27 mouse cellular contexts compared by ENCODE assay signal in the genomic region with DNA sequence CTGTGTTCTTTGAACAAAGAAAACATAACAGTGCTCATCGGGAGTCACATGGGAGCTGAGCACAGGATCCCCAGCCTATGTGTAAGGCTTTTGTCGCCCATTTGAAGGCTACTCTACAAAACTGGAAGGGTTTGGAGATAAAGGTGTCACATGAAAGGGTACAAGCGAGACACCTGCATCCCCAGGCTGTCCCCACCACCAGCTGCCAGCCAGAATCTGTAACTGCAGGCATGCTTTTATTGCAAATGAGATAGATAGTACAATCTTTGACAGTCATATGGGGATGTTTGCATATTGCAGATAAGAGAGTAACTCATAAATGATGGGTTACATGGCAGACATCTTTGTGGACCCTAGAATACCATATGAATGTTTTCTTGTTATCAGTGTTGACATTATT. TPM values are rescaled to one million over a fixed set of nuclear protein-coding genes. Genes with fewer than 3 reads are reported as not detected.
DNase-seq lines count a peak whose midpoint lies in the region; ATAC-seq and TF ChIP-seq lines count a peak whose summit lies in the region.
"Had no signal": no experiment of that assay in that cellular context is flagged by ENCODE, and none has a peak within 500 bp of the region (broad histone marks: within the 10 kb centered on the region; RNA-seq: fewer than 3 reads in every experiment).

No protein-coding gene starts in this region.

- peak overlapping the region; percentile 18; the same call in 1 of the 2 replicates for H3K4me2 ChIP-seq in liver, embryonic 15.5 days
- H3K4me2 ChIP-seq: embryonic facial prominence, embryonic 12.5 days; heart, embryonic 13.5 days; hindbrain, embryonic 14.5 days had no signal

- no peak overlapping the region for H3K27ac ChIP-seq in MEL (ENCODE audit: control insufficient read depth, low read depth, low read length)
- no peak overlapping the region; the same call in 1 of the 2 replicates for H3K27ac ChIP-seq in liver, embryonic 15.5 days (replicated peaks)
- H3K27ac ChIP-seq: embryonic facial prominence, embryonic 12.5 days; heart, embryonic 13.5 days; hindbrain, embryonic 14.5 days; stomach, postnatal 0 days had no signal

- no peak for TF ChIP-seq CTCF in MEL (IDR thresholded peaks at IDR 0.05 in 2 of 3, conservative IDR thresholded peaks at IDR 0.05 in 1 of 3; ENCODE audit: control insufficient read depth in 1 of 3, insufficient read depth in 1 of 3, low read depth in 2 of 3, low read length in 3 of 3, poor library complexity in 1 of 3, severe bottlenecking in 1 of 3)

- ATAC-seq in erythroid progenitor cell, adult 5-6 weeks (replicated peaks; ENCODE audit: low FRiP score, poor library complexity, severe bottlenecking), result 0 out of 2 replicates have a peak, but pooled peaks have one; percentile 25
- ATAC-seq in liver, embryonic 15.5 days (ENCODE audit: insufficient read depth), result peak; percentile 79
- ATAC-seq: activated CD4-positive, CD25-positive, alpha-beta regulatory T cell, adult 4 months; forebrain, postnatal 0 days had no signal

- H3K9ac ChIP-seq in MEL (ENCODE audit: control insufficient read depth, low read depth, low read length, poor library complexity, severe bottlenecking), result no peak overlapping the region
- H3K9ac ChIP-seq in liver, embryonic 15.5 days, result no peak overlapping the region
- H3K9ac ChIP-seq: embryonic facial prominence, embryonic 12.5 days; forebrain, postnatal 0 days; heart, embryonic 13.5 days; hindbrain, embryonic 14.5 days had no signal

- H3K27me3 ChIP-seq in MEL (ENCODE audit: control insufficient read depth in 1 of 2, insufficient read depth in 2 of 2, low read length in 2 of 2), result no peaks in the 10 kb centered on the region
- H3K27me3 ChIP-seq in liver, embryonic 15.5 days, result no peaks in the 10 kb centered on the region

- peaks cover 0 to 4% of the 10 kb centered on the region in 2 experiments; a peak in 2 of 4 replicates for H3K36me3 ChIP-seq in MEL (ENCODE audit: control insufficient read depth in 1 of 2, insufficient read depth in 2 of 2, low read length in 2 of 2)
- no peaks in the 10 kb centered on the region for H3K36me3 ChIP-seq in liver, embryonic 15.5 days (replicated peaks)
- H3K36me3 ChIP-seq: embryonic facial prominence, embryonic 12.5 days; heart, embryonic 13.5 days had no signal

- H3K4me1 ChIP-seq in MEL (ENCODE audit: control insufficient read depth in 1 of 2, insufficient read depth in 2 of 2, low read length in 2 of 2), result peaks cover 2 to 3% of the 10 kb centered on the region in 2 experiments; a peak in 1 of 4 replicates
- peaks cover 32% of the 10 kb centered on the region for H3K4me1 ChIP-seq in liver, embryonic 15.5 days (replicated peaks)
- H3K4me1 ChIP-seq: embryonic facial prominence, embryonic 12.5 days; heart, embryonic 13.5 days had no signal

- no peak for TF ChIP-seq POLR2A in MEL (IDR thresholded peaks at IDR 0.05; ENCODE audit: control insufficient read depth in 1 of 2, insufficient read depth in 1 of 2, low read depth in 1 of 2, low read length in 2 of 2, poor library complexity in 1 of 2)

- no peaks in the 10 kb centered on the region for H3K9me3 ChIP-seq in MEL (replicated peaks; ENCODE audit: insufficient read depth, low read length)
- H3K9me3 ChIP-seq in liver, embryonic 15.5 days (replicated peaks), result no peaks in the 10 kb centered on the region
- H3K9me3 ChIP-seq: embryonic facial prominence, embryonic 12.5 days; heart, embryonic 13.5 days had no signal

- DNase-seq in MEL (ENCODE audit: low read depth, low spot score) (peak; percentile 12), liver (peak; percentile 33)
- no peak for DNase-seq in adrenal gland, postnatal 14 days
- no peak for DNase-seq in ovary, postnatal 10 days (ENCODE audit: low spot score)
- no peak for DNase-seq in kidney, adult 18-20 months
- DNase-seq in right cerebral cortex, postnatal 10 days (ENCODE audit: low spot score in 2 of 2), result no peak
- DNase-seq: adrenal gland, adult 8-10 months; B cell, adult 2 months; cerebellum, adult 9-10 months; cerebellum, postnatal 36 days; embryo, embryonic 11 days; forebrain, postnatal 0 days; heart, postnatal 10 days; kidney, adult 9 months; kidney, postnatal 10 days; lung, postnatal 36 days; midbrain, embryonic 14.5 days; right cerebral cortex, adult 18-20 months; right cerebral cortex, postnatal 4 days had no signal

- H3K79me2 ChIP-seq in MEL (ENCODE audit: control insufficient read depth, insufficient read depth, low read length, poor library complexity), result no peaks in the 10 kb centered on the region

- 29% methylated on average over 3 of the region's 3 CpGs for WGBS in liver, embryonic 15.5 days (ENCODE audit: insufficient replicate concordance)

- TF ChIP-seq RAD21 in MEL (IDR thresholded peaks at IDR 0.05; ENCODE audit: low read depth, low read length), result no peak

- H3K4me3 ChIP-seq in MEL (ENCODE audit: control insufficient read depth in 1 of 2, insufficient read depth in 1 of 2, low read depth in 2 of 2, low read length in 2 of 2), result no peak overlapping the region
- H3K4me3 ChIP-seq in liver, embryonic 15.5 days (replicated peaks), result no peak overlapping the region
- H3K4me3 ChIP-seq: embryonic facial prominence, embryonic 12.5 days; heart, embryonic 13.5 days; megakaryocyte, embryonic 14.5 days had no signal

- TF ChIP-seq EP300 in MEL (IDR thresholded peaks at IDR 0.05; ENCODE audit: low read depth in 1 of 2, low read length in 2 of 2), result peak; percentile 8 to 77; a peak in 2 of 4 replicates

TF ChIP-seq in MEL, 35 proteins besides CTCF, POLR2A, EP300 and RAD21:
- TF ChIP-seq USF2 (IDR thresholded peaks at IDR 0.05; ENCODE audit: borderline replicate concordance in 1 of 2, insufficient read depth in 1 of 2, low read depth in 1 of 2, low read length in 2 of 2) (no peak), TAL1 (IDR thresholded peaks at IDR 0.05; ENCODE audit: low read length) (peak; percentile 38; the same call in 1 of the 2 replicates), ETS1 (IDR thresholded peaks at IDR 0.05; ENCODE audit: low read depth, low read length) (peak; percentile 82), MXI1 (IDR thresholded peaks at IDR 0.05; ENCODE audit: low read depth, low read length) (0 out of 2 replicates have a peak, but pooled peaks have one; percentile 16), SIN3A (IDR thresholded peaks at IDR 0.05; ENCODE audit: low read length) (0 out of 2 replicates have a peak, but pooled peaks have one; percentile 35), BHLHE40 (IDR thresholded peaks at IDR 0.05; ENCODE audit: borderline replicate concordance, low read depth, low read length) (no peak), TCF12 (IDR thresholded peaks at IDR 0.05; ENCODE audit: low read depth, low read length) (peak; percentile 95), MEF2A (IDR thresholded peaks at IDR 0.05; ENCODE audit: extremely low read depth, insufficient replicate concordance, low read depth, low read length, poor library complexity, severe bottlenecking) (no peak), GATA1 (IDR thresholded peaks at IDR 0.05; ENCODE audit: low read depth, low read length) (peak; percentile 64)

RNA-seq across cellular contexts. Expression of a gene that starts 30.3 kb away (rescaled TPM):
- 1.9 and 2.2 TPM in 2 replicates for total RNA-seq in MEL (2012; rRNA removed)
- 1 to 10 TPM in 1 of 2 experiments, not detected in 1; 3.1 TPM for polyA plus RNA-seq in MEL (2012; ENCODE audit: insufficient read depth in 1 of 2, insufficient read length in 2 of 2, low read depth in 1 of 2, low replicate concordance in 2 of 2, missing spikeins in 1 of 2)
- total RNA-seq in erythroid progenitor cell, adult 5-6 weeks (2015; ENCODE audit: low replicate concordance), result 1.4 and 2.9 TPM in 2 replicates
- 5.8 and 7.0 TPM in 2 replicates for total RNA-seq in erythroid progenitor cell, adult 5-6 weeks (2017; ENCODE audit: low replicate concordance)
- 0.97 and 1.0 TPM in 2 replicates for polyA plus RNA-seq in liver, embryonic 15.5 days (2015; fragmentation: Nextera tagmentation; extraction: Ambion mirVana)
- 1.0 and 3.6 TPM in 2 replicates for total RNA-seq in adrenal gland, postnatal 14 days (2021)

Comparison
In these comparisons a context has a peak if more than half of its experiments do, and no peak if none do; other contexts are left out.
1. DNase-seq: peak in MEL (single experiment) and liver (single experiment); none in adrenal gland, postnatal 14 days (single experiment), ovary, postnatal 10 days (single experiment), kidney, adult 18-20 months (single experiment) and right cerebral cortex, postnatal 10 days (0 of 2).